Mouse (Mus musculus) midbrain, postnatal 0 days (tissue): ENCODE results near the gene Olfr130. TPM values are rescaled to one million over a fixed set of nuclear protein-coding genes. Genes with fewer than 3 reads are reported as not detected.

ENCODE experiments used
- ATAC-seq: fragments of 200-750 bp; cut with Nextera tagmentation; 2 replicates; pipeline ENCODE4 v1.8.0; 2017; ENCODE audit warnings: moderate number of reproducible peaks, mild to moderate bottlenecking, moderate TSS enrichment, moderate library complexity; ENCODE audit not compliant: low FRiP score
- DNase-seq: peaks from one replicate; pipeline ENCODE4 v3.0.0-alpha.2; 2015; ENCODE audit warnings: low spot score
- H3K27ac ChIP-seq: fragments of 300-500 bp; sonication (generic); 2 replicates; pipeline ENCODE4 v1.5.1; 2014; ENCODE audit warnings: low read depth, mild to moderate bottlenecking, low read length, mixed read lengths
- H3K27me3 ChIP-seq: fragments of 300-500 bp; sonication (generic); 2 replicates; pipeline ENCODE4 v1.6.1; 2014; ENCODE audit warnings: low read length, control low read depth, mixed read lengths; ENCODE audit not compliant: insufficient read depth
- H3K36me3 ChIP-seq: fragments of 300-500 bp; sonication (generic); 2 replicates; pipeline ENCODE4 v1.6.1; 2014; ENCODE audit warnings: low read length, control low read depth, mixed read lengths; ENCODE audit not compliant: insufficient read depth
- H3K4me1 ChIP-seq: fragments of 300-500 bp; sonication (generic); 2 replicates; pipeline ENCODE4 v1.6.1; 2014; ENCODE audit warnings: mild to moderate bottlenecking, control low read depth, antibody characterized with exemption, low read length, mixed read lengths; ENCODE audit not compliant: insufficient read depth
- H3K4me2 ChIP-seq: fragments of 300-500 bp; sonication (generic); 2 replicates; pipeline ENCODE4 v1.6.1; 2014; ENCODE audit warnings: low read depth, mild to moderate bottlenecking, low read length, mixed read lengths; ENCODE audit not compliant: poor library complexity, severe bottlenecking
- H3K4me3 ChIP-seq: fragments of 300-500 bp; sonication (generic); 2 replicates; pipeline ENCODE4 v1.5.1; 2014; ENCODE audit warnings: low read depth, mild to moderate bottlenecking, low read length, moderate library complexity
- H3K9ac ChIP-seq: fragments of 300-500 bp; sonication (generic); replicated peaks from 2 replicates; pipeline ENCODE4 v1.6.1; 2014; ENCODE audit warnings: mild to moderate bottlenecking, low read length, moderate library complexity, mixed read lengths; ENCODE audit not compliant: poor library complexity, severe bottlenecking
- H3K9me3 ChIP-seq: fragments of 300-500 bp; sonication (generic); 2 replicates; pipeline ENCODE4 v1.6.1; 2016; ENCODE audit warnings: low read length, control low read depth
- CTCF ChIP-seq: IDR thresholded peaks from 2 replicates; pipeline ENCODE4 v1.5.1; 2016; ENCODE audit warnings: antibody characterized with exemption, mild to moderate bottlenecking
- WGBS: fragments of 180-500 bp; shearing (Covaris S2); extraction: QIAGEN DNeasy Blood & Tissue Kit; methylation state at CpG from one replicate; pipeline ENCODE4 v1.1.7; 2014; 5-methylcytosine and 5-hydroxymethylcytosine counted together
- polyA plus RNA-seq: library from polyadenylated mRNA; unstranded; fragments of >200 nt; fragmentation: Nextera tagmentation; extraction: Ambion mirVana; gene quantifications from 2 replicates; pipeline ENCODE4 v1.2.1, GENCODE M21; 2015
- total RNA-seq: library from RNA; depleted of rRNA; stranded (reverse); fragments of >200 nt; gene quantifications from 2 replicates; pipeline ENCODE4 v1.2.3, GENCODE M21; 2014; rRNA removed

Gene Olfr130
- total RNA-seq (not detected in 2 replicates), polyA plus RNA-seq (not detected in 2 replicates)

DNA sequence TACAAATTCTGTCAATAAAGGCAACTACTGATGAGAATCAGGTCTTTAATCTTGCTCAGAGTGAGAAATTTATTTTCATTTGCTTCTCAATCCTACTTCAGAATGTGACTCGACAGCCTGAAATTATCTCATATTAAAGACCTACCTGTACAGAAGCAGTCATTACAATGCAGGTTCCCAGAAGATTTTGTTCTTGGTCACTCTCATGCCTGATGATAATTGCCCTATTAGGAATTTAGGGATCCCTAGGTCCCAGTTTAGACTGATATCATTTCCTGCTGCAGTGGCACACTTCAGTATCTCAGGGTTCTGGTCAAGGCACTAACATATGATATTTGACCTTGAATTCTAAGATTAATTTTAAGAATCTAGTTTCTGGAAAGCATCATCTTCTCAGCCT is at the start of gene Olfr130:
Gene Olfr130, plus strand, starts transcription at position 301 of the 400 bp plus-strand sequence.
- no peaks in the 10 kb centered on the region for H3K27me3 ChIP-seq
- DNase-seq (no peak), ATAC-seq (no peak)
- no peak within 1 kb of the TSS for H3K4me2 ChIP-seq
- no peak for TF ChIP-seq CTCF
- no peak within 1 kb of the TSS for H3K4me3 ChIP-seq
- 89% methylated on average over 1 of the region's 1 CpGs for WGBS
- H3K9ac ChIP-seq: no peak within 1 kb of the TSS
- no peak within 1 kb of the TSS for H3K27ac ChIP-seq
- no peaks in the 10 kb centered on the region for H3K36me3 ChIP-seq
- no peaks in the 10 kb centered on the region for H3K9me3 ChIP-seq
- H3K4me1 ChIP-seq: no peaks in the 10 kb centered on the region

- H3K4me2 ChIP-seq: no peak overlapping the region
- H3K9me3 ChIP-seq: 0 out of 2 replicates have a peak, but pooled peaks cover 1% of the 10 kb centered on the region
- ATAC-seq: no peak
- no peaks in the 10 kb centered on the region for H3K27me3 ChIP-seq
- no peak overlapping the region for H3K27ac ChIP-seq
- H3K36me3 ChIP-seq: no peaks in the 10 kb centered on the region
- no peak overlapping the region for H3K9ac ChIP-seq
- no peaks in the 10 kb centered on the region for H3K4me1 ChIP-seq
- 74% methylated on average over 2 of the region's 2 CpGs for whole genome bisulfite sequencing
- no peak for DNase-seq
- no peak for TF ChIP-seq CTCF
- no peak overlapping the region for H3K4me3 ChIP-seq
These were observed 47.4 kb upstream of the Olfr130 start for GRCm38 (mm10) chr17:38016341-38016740.

- WGBS: 25% methylated on average over 5 of the region's 5 CpGs
- H3K27me3 ChIP-seq: no peaks in the 10 kb centered on the region
- H3K36me3 ChIP-seq: no peaks in the 10 kb centered on the region
- ATAC-seq: no peak
- no peak for TF ChIP-seq CTCF
- DNase-seq: no peak
- no peak overlapping the region for H3K4me3 ChIP-seq
- H3K9me3 ChIP-seq: no peaks in the 10 kb centered on the region
- no peak overlapping the region for H3K9ac ChIP-seq
- no peak overlapping the region for H3K4me2 ChIP-seq
- no peaks in the 10 kb centered on the region for H3K4me1 ChIP-seq
- no peak overlapping the region for H3K27ac ChIP-seq
These were observed 37.4 kb upstream of the Olfr130 start for GRCm38 (mm10) chr17:38026297-38026696.

- no peak for DNase-seq
- H3K36me3 ChIP-seq: no peaks in the 10 kb centered on the region
- WGBS: 72% methylated on average over 1 of the region's 1 CpGs
- H3K4me2 ChIP-seq: no peak within 1 kb of the TSS
- H3K27me3 ChIP-seq: no peaks in the 10 kb centered on the region
- H3K27ac ChIP-seq: no peak within 1 kb of the TSS
- ATAC-seq: no peak
- H3K4me1 ChIP-seq: no peaks in the 10 kb centered on the region
- no peak within 1 kb of the TSS for H3K4me3 ChIP-seq
- H3K9ac ChIP-seq: no peak within 1 kb of the TSS
- no peaks in the 10 kb centered on the region for H3K9me3 ChIP-seq
- TF ChIP-seq CTCF: no peak
These were observed 3.7 kb upstream of the Olfr130 start, which contains the start of gene Olfr129 for GRCm38 (mm10) chr17:38059979-38060378. Olfr129 (minus strand) TSS chr17:38060079.

GRCm38 (mm10) chr17:38082364-38082763 is 18.6 kb downstream of the Olfr130 start:
- H3K4me3 ChIP-seq: no peak overlapping the region
- ATAC-seq: no peak
- 87% methylated on average over 4 of the region's 4 CpGs for WGBS
- TF ChIP-seq CTCF: no peak
- H3K27me3 ChIP-seq: no peaks in the 10 kb centered on the region
- H3K4me1 ChIP-seq: no peaks in the 10 kb centered on the region
- peak; percentile 3 for DNase-seq
- H3K27ac ChIP-seq: no peak overlapping the region
- no peak overlapping the region for H3K4me2 ChIP-seq
- H3K36me3 ChIP-seq: no peaks in the 10 kb centered on the region
- H3K9ac ChIP-seq: no peak overlapping the region
- no peaks in the 10 kb centered on the region for H3K9me3 ChIP-seq

DNA sequence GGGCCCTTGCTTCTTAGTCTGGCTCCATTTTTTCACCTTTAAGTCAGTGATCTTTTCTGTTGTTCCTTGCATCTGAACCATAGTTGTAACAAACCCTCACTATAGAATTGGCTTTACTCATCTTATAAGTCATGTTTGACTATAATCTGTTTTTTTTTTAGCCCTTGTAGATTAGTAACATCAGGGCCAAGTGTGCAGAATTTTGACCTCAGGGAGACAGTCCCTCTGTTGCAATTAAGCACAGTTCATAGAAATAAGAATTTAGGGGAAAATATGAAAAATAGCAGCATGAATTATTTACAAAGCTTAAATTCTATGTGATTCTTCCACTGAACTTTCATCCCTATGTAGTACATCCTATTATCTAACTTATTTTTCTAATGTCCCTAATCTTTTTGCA is 24.9 kb downstream of the Olfr130 start, which contains the start of gene Olfr131:
Gene Olfr131, minus strand, starts transcription at position 101 of the 400 bp plus-strand sequence.
- H3K4me3 ChIP-seq: no peak within 1 kb of the TSS
- ATAC-seq (no peak), DNase-seq (no peak)
- H3K9me3 ChIP-seq: no peaks in the 10 kb centered on the region
- no peak for TF ChIP-seq CTCF
- no peak within 1 kb of the TSS for H3K4me2 ChIP-seq
- H3K36me3 ChIP-seq: no peaks in the 10 kb centered on the region
- no peak within 1 kb of the TSS for H3K9ac ChIP-seq
- no peak within 1 kb of the TSS for H3K27ac ChIP-seq
- no peaks in the 10 kb centered on the region for H3K27me3 ChIP-seq
- H3K4me1 ChIP-seq: no peaks in the 10 kb centered on the region

Other genes with a start within 250 kb of the Olfr130 start
- not detected in 2 replicates for gene Olfr125, start 231.0 kb upstream of the Olfr130 start, total RNA-seq
- not detected in 2 replicates for gene Olfr125, start 231.0 kb upstream of the Olfr130 start, polyA plus RNA-seq
- not detected in 2 replicates for gene Olfr126, start 216.4 kb upstream of the Olfr130 start, total RNA-seq
- not detected in 2 replicates for gene Olfr126, start 216.4 kb upstream of the Olfr130 start, polyA plus RNA-seq
- gene Olfr127, start 163.5 kb upstream of the Olfr130 start, total RNA-seq: not detected in 2 replicates
- not detected in 2 replicates for gene Olfr127, start 163.5 kb upstream of the Olfr130 start, polyA plus RNA-seq
- not detected in 2 replicates for gene Olfr128, start 143.4 kb upstream of the Olfr130 start, total RNA-seq
- not detected in 2 replicates for gene Olfr128, start 143.4 kb upstream of the Olfr130 start, polyA plus RNA-seq
- gene Olfr761, start 110.8 kb upstream of the Olfr130 start, total RNA-seq: not detected in 2 replicates
- not detected in 2 replicates for gene Olfr761, start 110.8 kb upstream of the Olfr130 start, polyA plus RNA-seq
- not detected in 2 replicates for gene Olfr129, start 3.8 kb upstream of the Olfr130 start, total RNA-seq
- not detected in 2 replicates for gene Olfr129, start 3.8 kb upstream of the Olfr130 start, polyA plus RNA-seq
- not detected in 2 replicates for gene Olfr131, start 24.8 kb downstream of the Olfr130 start, total RNA-seq
- gene Olfr131, start 24.8 kb downstream of the Olfr130 start, polyA plus RNA-seq: not detected in 2 replicates
- not detected in 2 replicates for gene Olfr132, start 70.6 kb downstream of the Olfr130 start, total RNA-seq
- not detected in 2 replicates for gene Olfr132, start 70.6 kb downstream of the Olfr130 start, polyA plus RNA-seq
- gene Olfr133, start 81.4 kb downstream of the Olfr130 start, total RNA-seq: not detected in 2 replicates
- not detected in 2 replicates for gene Olfr133, start 81.4 kb downstream of the Olfr130 start, polyA plus RNA-seq
- gene Olfr134, start 107.5 kb downstream of the Olfr130 start, total RNA-seq: not detected in 2 replicates
- not detected in 2 replicates for gene Olfr134, start 107.5 kb downstream of the Olfr130 start, polyA plus RNA-seq
- not detected in 2 replicates for gene Olfr135, start 140.4 kb downstream of the Olfr130 start, total RNA-seq
- gene Olfr135, start 140.4 kb downstream of the Olfr130 start, polyA plus RNA-seq: not detected in 2 replicates
- not detected in 2 replicates for gene Olfr138, start 197.1 kb downstream of the Olfr130 start, total RNA-seq
- not detected in 2 replicates for gene Olfr138, start 197.1 kb downstream of the Olfr130 start, polyA plus RNA-seq
- not detected in 2 replicates for gene Olfr137, start 243.6 kb downstream of the Olfr130 start, total RNA-seq
- not detected in 2 replicates for gene Olfr137, start 243.6 kb downstream of the Olfr130 start, polyA plus RNA-seq